10 mouse cellular contexts compared by ENCODE assay signal in genomic region chr15:103011928-103012486, GRCm38 (mm10). TPM values are rescaled to one million over a fixed set of nuclear protein-coding genes. Genes with fewer than 3 reads are reported as not detected.
DNase-seq lines count a peak whose midpoint lies in the region; ATAC-seq lines count a peak whose summit lies in the region.
"Had no signal": no experiment of that assay in that cellular context is flagged by ENCODE, and none has a peak within 500 bp of the region (broad histone marks: within the 10 kb centered on the region; RNA-seq: fewer than 3 reads in every experiment).

No protein-coding gene starts in this region.

- H3K4me3 ChIP-seq in heart, embryonic 12.5 days, result 0 out of 2 replicates have a peak overlapping the region, but pooled peaks have one; percentile 10
- H3K4me3 ChIP-seq in brown adipose tissue, adult 24 weeks (ENCODE audit: insufficient read depth, low read depth, low read length), result peak overlapping the region; percentile 57

- no peaks in the 10 kb centered on the region for H3K9me3 ChIP-seq in heart, embryonic 12.5 days (replicated peaks)

- no peak overlapping the region for H3K9ac ChIP-seq in heart, embryonic 12.5 days

- no peaks in the 10 kb centered on the region for H3K36me3 ChIP-seq in heart, embryonic 12.5 days

- peaks cover 12% of the 10 kb centered on the region for H3K4me1 ChIP-seq in heart, embryonic 12.5 days (replicated peaks)
- 0 out of 2 replicates have a peak, but pooled peaks cover 4% of the 10 kb centered on the region for H3K4me1 ChIP-seq in brown adipose tissue, adult 24 weeks (ENCODE audit: control insufficient read depth, insufficient read depth, insufficient read length, low read length)

- ATAC-seq in heart, embryonic 12.5 days (ENCODE audit: insufficient number of reproducible peaks, low FRiP score), result no peak
- ATAC-seq in megakaryocyte, adult 5-6 weeks (ENCODE audit: poor library complexity, severe bottlenecking), result peak; percentile 30; the same call in 1 of the 2 replicates

- H3K27ac ChIP-seq in heart, embryonic 12.5 days (ENCODE audit: poor library complexity, severe bottlenecking), result no peak overlapping the region
- peak overlapping the region; percentile 93 for H3K27ac ChIP-seq in brown adipose tissue, adult 24 weeks (replicated peaks; ENCODE audit: low read depth, low read length)

- DNase-seq in heart, adult 18-20 months, result no peak
- peak; percentile 53 for DNase-seq in ES-CJ7 (ENCODE audit: low read depth, low spot score)
- DNase-seq in urinary bladder, adult 2 months (ENCODE audit: low spot score), result no peak
- no peak for DNase-seq in left cerebral cortex, adult 11 months (ENCODE audit: low spot score)
- no peak for DNase-seq in ovary, postnatal 10 days (ENCODE audit: low spot score)
- DNase-seq: thymus, postnatal 25 days had no signal

- peaks cover 98% of the 10 kb centered on the region for H3K27me3 ChIP-seq in heart, embryonic 12.5 days (replicated peaks)

- WGBS in heart, embryonic 12.5 days, result under 1% methylated on average over 26 of the region's 26 CpGs

- peak overlapping the region; percentile 30 for H3K4me2 ChIP-seq in heart, embryonic 12.5 days

RNA-seq across cellular contexts. Expression of gene Hoxc4, which starts 6.7 kb away (rescaled TPM):
- polyA plus RNA-seq in heart, embryonic 12.5 days (2016; fragmentation: Nextera tagmentation; extraction: Ambion mirVana), result 0.57 and 0.76 TPM in 2 replicates
- under 1 TPM in 1 of 2 experiments, not detected in 1; 0.23 TPM for total RNA-seq in heart, adult 18-20 months (2021)
- 9.4 and 13.7 TPM in 2 replicates for polyA plus RNA-seq in brown adipose tissue, adult 24 weeks (2012; ENCODE audit: insufficient read depth, insufficient read length, missing spikeins)
- total RNA-seq in megakaryocyte, adult 5-6 weeks (2015), result not detected in 2 replicates
- not detected in 2 replicates for total RNA-seq in megakaryocyte, adult 5-6 weeks (2017)
- 0.76 and 0.80 TPM in 2 replicates for polyA plus RNA-seq in urinary bladder, adult 2 months (2012; rRNA removed)
- polyA plus RNA-seq: heart, postnatal 0 days had no signal

RNA-seq across cellular contexts. Expression of gene Hoxc6, which starts 13.9 kb away (rescaled TPM):
- polyA plus RNA-seq in heart, embryonic 12.5 days (2016; fragmentation: Nextera tagmentation; extraction: Ambion mirVana), result 0.18 and 0.82 TPM in 2 replicates
- total RNA-seq in heart, adult 18-20 months (2021), result under 1 TPM in 1 of 2 experiments, not detected in 1; 0.18 TPM
- 17.1 and 21.7 TPM in 2 replicates for polyA plus RNA-seq in brown adipose tissue, adult 24 weeks (2012; ENCODE audit: insufficient read depth, insufficient read length, missing spikeins)
- total RNA-seq in megakaryocyte, adult 5-6 weeks (2015), result not detected in 2 replicates
- total RNA-seq in megakaryocyte, adult 5-6 weeks (2017), result not detected in 2 replicates
- 2.1 and 2.5 TPM in 2 replicates for polyA plus RNA-seq in urinary bladder, adult 2 months (2012; rRNA removed)
- polyA plus RNA-seq: heart, postnatal 0 days had no signal

RNA-seq across cellular contexts. Expression of gene Hoxc8, which starts 21.6 kb away (rescaled TPM):
- polyA plus RNA-seq in heart, embryonic 12.5 days (2016; fragmentation: Nextera tagmentation; extraction: Ambion mirVana), result 0.11 TPM in 1 of 2 replicates, not detected in the other
- not detected for total RNA-seq in heart, adult 18-20 months (2021)
- polyA plus RNA-seq in brown adipose tissue, adult 24 weeks (2012; ENCODE audit: insufficient read depth, insufficient read length, missing spikeins), result 8.9 and 9.8 TPM in 2 replicates
- total RNA-seq in megakaryocyte, adult 5-6 weeks (2015), result not detected in 2 replicates
- not detected in 2 replicates for total RNA-seq in megakaryocyte, adult 5-6 weeks (2017)
- polyA plus RNA-seq in urinary bladder, adult 2 months (2012; rRNA removed), result 0.39 and 0.47 TPM in 2 replicates
- polyA plus RNA-seq: heart, postnatal 0 days had no signal

RNA-seq across cellular contexts. Expression of gene Hoxc9, which starts 35.8 kb away (rescaled TPM):
- polyA plus RNA-seq in heart, embryonic 12.5 days (2016; fragmentation: Nextera tagmentation; extraction: Ambion mirVana), result not detected in 2 replicates
- total RNA-seq in heart, adult 18-20 months (2021), result not detected
- polyA plus RNA-seq in brown adipose tissue, adult 24 weeks (2012; ENCODE audit: insufficient read depth, insufficient read length, missing spikeins), result not detected in 2 replicates
- total RNA-seq in megakaryocyte, adult 5-6 weeks (2015), result not detected in 2 replicates
- not detected in 2 replicates for total RNA-seq in megakaryocyte, adult 5-6 weeks (2017)
- 0.36 and 0.46 TPM in 2 replicates for polyA plus RNA-seq in urinary bladder, adult 2 months (2012; rRNA removed)
- polyA plus RNA-seq: heart, postnatal 0 days had no signal

RNA-seq across cellular contexts. Expression of gene Hoxc5, which starts 44.8 kb away (rescaled TPM):
- polyA plus RNA-seq in heart, embryonic 12.5 days (2016; fragmentation: Nextera tagmentation; extraction: Ambion mirVana), result 0.38 and 0.39 TPM in 2 replicates
- total RNA-seq in heart, adult 18-20 months (2021), result under 1 TPM in 1 of 2 experiments, not detected in 1; 0.18 TPM
- polyA plus RNA-seq in brown adipose tissue, adult 24 weeks (2012; ENCODE audit: insufficient read depth, insufficient read length, missing spikeins), result 14.1 and 15.1 TPM in 2 replicates
- total RNA-seq in megakaryocyte, adult 5-6 weeks (2015), result not detected in 2 replicates
- not detected in 2 replicates for total RNA-seq in megakaryocyte, adult 5-6 weeks (2017)
- polyA plus RNA-seq in urinary bladder, adult 2 months (2012; rRNA removed), result 0.60 and 1.4 TPM in 2 replicates
- polyA plus RNA-seq: heart, postnatal 0 days had no signal
